Mouse (Mus musculus) lung, postnatal 14 days (tissue): ENCODE results near the gene Wdr13.
A peak's percentile ranks its signal among the peaks of the same experiment; 100 is the strongest.

Source experiments
- DNase-seq: peaks from one replicate; pipeline ENCODE4 v3.0.0; 2021

Gene Wdr13

GRCm38 (mm10) chrX:8132017-8132976 is at the start of gene Wdr13:
Wdr13 (minus strand) TSS chrX:8132892.
- peak; percentile 89 for DNase-seq

DNA sequence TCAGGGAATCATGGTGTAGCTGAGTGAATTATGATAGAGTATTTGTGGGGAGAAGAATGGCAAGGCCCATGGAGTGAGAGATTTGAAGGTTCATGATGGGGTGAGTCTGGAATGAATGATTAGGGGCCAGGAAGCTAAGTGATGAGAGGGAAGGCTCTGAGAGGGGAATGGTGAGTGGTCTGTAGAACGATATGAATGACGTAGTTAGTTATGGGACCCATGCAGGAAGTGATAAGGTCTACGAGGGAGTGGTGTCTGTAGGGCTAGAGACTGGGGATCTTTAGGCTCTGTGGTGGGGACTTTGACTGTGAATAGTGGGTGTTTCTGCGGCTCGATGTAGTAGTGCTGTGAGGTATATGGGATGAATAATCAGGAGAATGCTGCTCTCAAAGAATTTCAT is 47.0 kb upstream of the Wdr13 start:
- DNase-seq: no peak

DNA sequence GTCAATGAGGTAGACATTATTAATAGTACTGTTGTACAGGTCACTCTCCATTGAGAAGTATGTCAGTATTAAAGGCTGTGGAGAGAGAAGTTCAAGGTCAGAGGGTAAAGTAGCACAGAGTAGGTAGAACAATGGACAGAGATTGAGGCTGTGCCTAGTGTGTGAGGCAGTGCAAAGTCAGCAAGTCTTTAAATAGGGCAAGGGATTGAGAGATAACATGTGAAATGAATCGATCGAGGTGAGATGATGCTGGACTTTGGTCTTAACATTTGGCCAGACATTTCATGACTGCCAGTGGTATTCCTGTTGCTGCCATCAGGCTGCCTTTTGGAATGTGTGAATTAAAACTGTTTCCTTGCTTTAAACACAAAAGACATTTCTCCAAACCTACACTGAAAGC is 46.2 kb upstream of the Wdr13 start:
- no peak for DNase-seq

DNA sequence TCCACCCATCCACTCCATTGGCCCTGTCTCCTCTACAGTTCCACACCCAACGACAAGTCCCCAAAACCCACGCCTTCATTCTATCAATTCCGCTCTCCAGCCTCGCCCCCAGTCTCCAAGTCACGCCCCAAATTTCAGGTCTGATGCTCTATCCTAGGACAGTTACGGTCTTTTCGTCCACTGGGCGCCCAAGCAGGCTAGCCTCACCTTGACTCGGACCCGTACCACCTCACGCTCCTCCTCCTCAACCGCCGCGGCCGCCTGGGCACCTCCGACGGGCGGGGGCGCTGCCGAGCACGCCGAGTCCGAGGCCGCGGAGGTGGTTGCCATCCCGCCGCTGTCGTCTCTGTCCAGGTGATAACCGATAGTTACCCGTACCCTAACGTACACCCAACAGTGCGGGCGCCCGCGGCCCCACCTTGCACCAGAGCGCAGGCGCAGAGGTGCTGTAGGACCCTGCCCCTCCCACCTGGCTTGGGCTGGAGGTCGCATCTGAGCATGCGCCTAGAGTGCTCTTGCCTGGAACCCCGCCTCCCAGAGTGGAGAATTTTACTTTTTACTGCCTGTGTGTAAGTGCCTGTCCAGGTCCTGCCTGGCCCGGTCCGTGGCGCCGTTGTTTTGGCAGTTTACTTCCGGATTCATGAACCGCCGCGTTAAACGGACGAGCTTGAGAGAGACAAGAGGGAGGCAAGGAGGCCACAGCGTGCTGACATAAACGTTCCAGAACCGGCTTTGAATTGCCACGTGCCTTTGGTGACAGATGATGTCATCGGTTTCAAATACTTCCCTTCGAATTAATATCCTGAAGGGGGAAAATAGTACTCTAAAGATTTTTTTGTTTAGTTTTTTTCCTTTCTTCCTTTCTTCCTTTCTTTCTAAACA is 43.1 kb upstream of the Wdr13 start, which contains the start of gene Tbc1d25:
Gene Tbc1d25, minus strand, starts transcription at position 678 of the 882 bp plus-strand sequence.
- peak; percentile 85 for DNase-seq

- no peak for DNase-seq
Observed at GRCm38 (mm10) chrX:8175169-8175503, 42.4 kb upstream of the Wdr13 start.

- DNase-seq: no peak
Observed at GRCm38 (mm10) chrX:8167716-8168647, 35.3 kb upstream of the Wdr13 start.

- no peak for DNase-seq
Observed at GRCm38 (mm10) chrX:8164471-8164870, 31.8 kb upstream of the Wdr13 start.

DNA sequence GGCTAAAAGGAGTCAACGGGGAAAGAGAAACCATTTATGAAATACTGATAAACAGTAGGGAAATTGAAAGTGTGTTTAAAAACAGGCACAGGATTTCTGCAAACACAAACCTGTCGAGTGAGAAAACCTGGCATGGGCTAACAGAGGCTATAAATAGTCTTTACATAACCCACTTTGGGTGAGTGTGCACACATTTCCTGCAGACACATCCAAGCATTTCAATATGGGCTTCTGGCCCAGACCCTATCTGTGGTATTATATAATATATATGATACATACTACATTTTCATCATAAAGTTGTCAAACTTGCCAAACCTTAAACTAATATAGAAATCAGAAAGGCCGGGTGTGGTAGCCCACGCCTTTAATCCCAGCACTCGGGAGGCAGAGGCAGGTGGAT is 30.4 kb upstream of the Wdr13 start:
- no peak for DNase-seq

DNA sequence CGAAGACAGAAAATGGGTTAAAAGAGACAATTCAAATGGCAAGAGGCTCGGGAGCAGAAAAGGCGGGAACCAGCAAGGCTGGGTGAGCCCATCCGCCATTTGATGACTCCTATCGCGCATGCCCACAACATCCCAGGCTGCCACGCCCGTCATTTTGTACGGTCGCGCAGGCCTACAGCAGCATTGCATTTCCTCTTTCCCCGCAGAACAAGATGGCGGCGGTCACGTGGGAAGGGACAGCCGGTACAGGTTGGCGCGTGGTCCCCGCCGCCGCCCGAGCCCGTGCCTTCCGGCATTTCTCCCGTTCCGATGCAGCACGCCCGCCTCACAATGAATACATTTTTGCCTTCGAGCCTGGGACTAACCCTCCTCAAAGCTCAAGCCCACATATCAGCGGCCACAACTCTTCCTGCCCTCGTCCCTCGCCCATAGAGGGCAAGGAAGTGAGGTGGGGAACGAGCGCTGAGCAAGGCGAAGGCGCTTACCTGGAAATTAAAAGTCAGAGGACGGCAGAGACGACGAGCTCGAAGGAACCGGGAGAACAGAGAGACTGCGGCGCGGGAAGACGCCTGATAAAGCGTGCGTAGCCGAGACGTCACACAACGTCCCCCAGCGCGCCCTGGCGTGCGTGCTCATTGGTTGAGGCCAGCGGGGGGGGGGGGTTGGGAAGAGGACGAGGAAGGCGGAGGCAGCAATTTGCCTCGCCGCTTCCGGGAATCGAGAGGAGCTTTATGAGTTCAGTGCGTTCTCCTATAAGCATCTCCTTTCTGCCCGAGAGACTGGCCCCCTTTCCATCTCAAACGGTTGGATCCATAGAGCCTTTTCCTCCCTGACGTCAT is 12.7 kb upstream of the Wdr13 start, which contains the start of gene Rbm3:
Gene Rbm3, minus strand, starts transcription at position 728 of the 839 bp plus-strand sequence.
- peak; percentile 86 for DNase-seq

GRCm38 (mm10) chrX:8143750-8144149 is 11.1 kb upstream of the Wdr13 start:
- DNase-seq: no peak

DNA sequence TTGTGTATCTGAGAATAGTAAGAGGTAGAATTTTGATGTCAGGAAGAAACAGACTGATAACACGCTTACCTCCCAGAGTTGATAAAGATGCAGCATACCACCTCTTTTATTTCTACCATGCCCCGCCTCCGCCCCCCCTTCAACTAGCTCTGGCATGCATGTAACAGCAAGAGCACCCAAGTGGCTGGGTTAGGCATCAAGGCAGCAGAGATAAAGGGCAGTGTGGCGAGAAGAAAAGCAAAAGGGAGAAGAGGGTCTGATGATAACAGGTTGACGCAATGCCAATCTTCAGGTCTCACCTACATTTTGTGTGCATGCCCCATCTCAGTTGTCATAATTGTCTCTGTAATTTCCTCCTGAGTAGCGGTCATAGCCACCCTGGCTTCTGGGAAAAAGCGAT is 10.3 kb upstream of the Wdr13 start:
- no peak for DNase-seq

GRCm38 (mm10) chrX:8141058-8141457 is 8.4 kb upstream of the Wdr13 start:
- DNase-seq: no peak

DNA sequence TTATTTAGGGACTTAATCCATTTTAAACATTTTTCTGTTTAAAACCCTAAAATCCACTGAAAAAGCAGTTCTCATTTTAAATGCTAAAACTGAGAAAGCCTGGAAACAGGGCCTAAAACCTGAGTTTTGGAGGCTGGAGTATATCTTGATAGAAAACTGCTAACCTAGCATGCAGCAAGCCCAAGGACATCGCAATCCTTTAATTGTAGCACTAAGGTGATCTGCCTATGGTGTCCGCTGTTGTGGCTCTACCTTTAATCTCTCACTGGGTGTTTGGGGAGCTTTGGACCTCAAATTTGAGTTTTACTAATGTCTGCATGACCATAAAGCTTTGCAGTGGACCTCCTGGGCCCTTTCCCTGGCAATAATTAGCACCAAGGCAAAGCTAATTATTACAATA is 7.8 kb upstream of the Wdr13 start:
- no peak for DNase-seq

- no peak for DNase-seq
Observed at GRCm38 (mm10) chrX:8139480-8139879, 6.8 kb upstream of the Wdr13 start.

DNA sequence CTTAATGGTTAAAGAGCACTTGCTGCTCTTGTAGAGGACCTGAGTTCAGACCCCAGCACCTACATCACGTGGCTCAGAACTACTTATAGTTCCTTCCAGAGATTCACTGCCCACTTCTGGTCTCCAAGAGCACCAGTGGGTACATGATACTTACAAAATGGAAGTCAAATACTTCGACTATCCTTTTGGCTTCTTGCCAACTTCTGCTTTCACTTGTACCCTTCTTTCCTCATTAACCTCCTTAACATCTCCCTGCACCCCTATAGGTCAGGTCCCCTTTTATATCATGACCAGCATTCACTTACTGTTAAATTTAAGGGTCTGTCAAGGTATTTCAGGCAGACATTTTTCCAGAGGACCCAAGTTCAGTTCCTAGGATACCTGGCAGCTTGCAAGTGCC is 3.2 kb upstream of the Wdr13 start:
- DNase-seq: no peak

- DNase-seq: no peak
Observed at GRCm38 (mm10) chrX:8131393-8131792, 1.3 kb downstream of the Wdr13 start.

DNA sequence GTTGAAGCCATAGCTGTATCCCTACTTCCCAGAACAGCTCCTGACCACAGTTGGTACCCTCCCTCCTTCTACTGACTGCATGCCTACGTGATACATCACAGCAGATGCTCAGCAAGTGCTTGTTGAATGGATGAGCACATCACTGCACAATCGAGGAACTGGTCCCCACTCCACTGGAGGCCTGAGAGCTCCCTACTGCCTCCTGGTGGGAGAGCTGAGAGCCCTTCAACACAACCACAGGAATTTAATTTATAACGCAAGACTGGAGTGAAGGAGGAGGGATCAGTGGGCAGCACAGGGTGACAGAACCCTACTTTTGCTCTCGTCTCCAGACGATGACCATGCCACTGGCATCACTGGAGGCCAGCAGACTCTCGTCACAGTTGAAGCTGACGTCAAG is 7.5 kb downstream of the Wdr13 start:
- no peak for DNase-seq

DNA sequence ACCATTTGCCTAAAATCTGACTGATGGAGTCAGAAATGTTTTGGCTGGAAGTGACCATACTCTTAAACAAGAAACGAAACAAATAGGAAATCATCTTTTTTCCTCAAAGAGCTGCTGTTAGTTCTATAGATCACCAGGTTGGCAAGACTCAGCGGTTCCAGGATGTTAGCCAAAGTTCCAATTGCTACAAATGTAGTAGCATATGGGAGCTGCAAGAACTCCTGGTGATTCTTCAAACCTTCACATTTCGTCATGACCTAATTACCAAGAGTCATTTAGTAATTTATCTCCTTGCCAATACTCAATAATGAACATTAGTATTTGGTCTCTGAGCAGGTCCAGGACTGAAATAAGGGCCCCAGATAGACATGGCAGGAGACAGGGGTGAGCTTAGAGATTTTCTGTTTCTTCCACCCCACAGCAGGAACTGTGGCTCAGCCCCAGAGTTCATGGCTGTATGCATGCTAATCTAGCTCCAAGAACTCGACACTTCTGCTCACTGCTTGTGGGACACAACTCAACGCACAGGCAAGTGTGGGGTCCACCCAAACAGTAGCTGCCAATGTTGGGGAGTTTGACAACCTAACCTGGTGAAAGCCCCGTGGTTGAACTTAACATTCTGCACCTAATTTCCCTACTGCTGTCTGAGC is 8.7 kb downstream of the Wdr13 start:
- DNase-seq: no peak

DNA sequence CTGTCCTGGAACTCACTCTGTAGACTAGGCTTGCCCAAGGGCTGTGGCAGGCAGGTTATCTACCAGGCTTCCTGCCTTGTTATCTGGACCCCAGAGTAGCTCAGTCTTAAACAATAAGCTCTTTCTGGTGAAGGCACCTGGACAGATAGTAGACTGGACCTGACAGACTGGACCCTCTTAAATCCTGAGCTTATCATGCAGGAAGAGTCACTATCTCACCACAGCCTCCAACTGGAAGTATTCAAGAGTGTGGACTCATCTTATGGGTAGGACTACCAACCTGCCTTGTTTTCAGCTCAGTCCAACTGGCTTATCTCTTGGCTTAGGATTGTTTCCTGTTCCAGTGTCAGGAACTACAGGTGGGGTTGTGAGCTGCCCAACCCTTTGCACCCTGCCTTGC is 15.4 kb downstream of the Wdr13 start:
- DNase-seq: no peak

- DNase-seq: no peak
Observed at GRCm38 (mm10) chrX:8115275-8115674, 17.4 kb downstream of the Wdr13 start.

GRCm38 (mm10) chrX:8105019-8105418 is 27.7 kb downstream of the Wdr13 start:
- no peak for DNase-seq
